ENCODE assay signal across 8 mouse cellular contexts in the genomic region with DNA sequence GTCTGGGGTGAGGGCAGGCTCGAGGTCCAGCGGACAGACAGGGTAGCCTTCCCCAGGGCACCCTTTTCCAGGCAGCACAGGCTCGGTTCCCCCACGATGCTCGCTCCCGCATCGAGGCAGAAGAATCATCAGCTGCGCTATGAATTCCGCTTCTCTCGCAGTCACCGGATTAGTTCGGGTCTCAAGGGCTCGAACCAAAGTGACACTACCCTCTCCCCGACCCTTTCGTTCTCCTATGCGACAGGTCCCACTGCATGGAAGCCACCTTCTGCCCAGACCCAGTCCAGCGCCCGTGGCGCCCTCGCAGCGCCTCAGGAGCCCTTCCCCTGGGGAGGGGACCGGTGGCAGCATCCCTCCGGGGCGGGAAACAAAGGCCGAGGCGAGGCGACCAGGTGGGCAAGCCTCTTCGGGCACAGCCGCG. TPM values are rescaled to one million over a fixed set of nuclear protein-coding genes. Genes with fewer than 3 reads are reported as not detected.
DNase-seq lines count a peak whose midpoint lies in the region; ATAC-seq and TF ChIP-seq lines count a peak whose summit lies in the region.

No protein-coding gene starts in this region.

- DNase-seq in kidney, adult 2 months, result no peak
- no peak for DNase-seq in kidney, postnatal 4 days
- peak; percentile 46 for DNase-seq in MN1 (ENCODE audit: low spot score)
- no peak for DNase-seq in limb, embryonic 11.5 days (ENCODE audit: low spot score)
- DNase-seq in cerebellum, adult 9-11 months, result no peak

- TF ChIP-seq CTCF in kidney, adult 2 months (conservative IDR thresholded peaks at IDR 0.05; ENCODE audit: insufficient read depth, insufficient read length, low read depth, low read length), result no peak
- TF ChIP-seq CTCF in embryonic fibroblast, embryonic 13.5 days (IDR thresholded peaks at IDR 0.05; ENCODE audit: borderline replicate concordance, insufficient read depth, low read length), result no peak

- peak overlapping the region; percentile 67 for H3K9ac ChIP-seq in limb, embryonic 11.5 days (ENCODE audit: low read length)
- H3K9ac ChIP-seq in neural tube, embryonic 15.5 days (replicated peaks), result peak overlapping the region; percentile 71

- H3K4me1 ChIP-seq in kidney, adult 2 months (ENCODE audit: control insufficient read depth, insufficient read depth, low read length), result peaks cover 4% of the 10 kb centered on the region; the same call in 1 of the 2 replicates
- H3K4me1 ChIP-seq in embryonic fibroblast, embryonic 13.5 days (ENCODE audit: control insufficient read depth, insufficient read depth, low read length), result no peaks in the 10 kb centered on the region
- 0 out of 2 replicates have a peak, but pooled peaks cover 2% of the 10 kb centered on the region for H3K4me1 ChIP-seq in limb, embryonic 11.5 days (ENCODE audit: control insufficient read depth, insufficient read depth, low read length)
- peaks cover 32% of the 10 kb centered on the region for H3K4me1 ChIP-seq in neural tube, embryonic 15.5 days

- H3K9me3 ChIP-seq in limb, embryonic 11.5 days (ENCODE audit: control insufficient read depth, low read length), result no peaks in the 10 kb centered on the region
- no peaks in the 10 kb centered on the region for H3K9me3 ChIP-seq in neural tube, embryonic 15.5 days (replicated peaks)

- no peaks in the 10 kb centered on the region for H3K36me3 ChIP-seq in kidney, adult 2 months (ENCODE audit: control insufficient read depth, insufficient read depth, low read length)
- H3K36me3 ChIP-seq in limb, embryonic 11.5 days (ENCODE audit: control insufficient read depth, insufficient read depth, low read length), result no peaks in the 10 kb centered on the region
- H3K36me3 ChIP-seq in neural tube, embryonic 15.5 days, result no peaks in the 10 kb centered on the region

- TF ChIP-seq POLR2A in kidney, adult 2 months (IDR thresholded peaks at IDR 0.05; ENCODE audit: low read depth, low read length), result no peak
- no peak for TF ChIP-seq POLR2A in embryonic fibroblast, embryonic 13.5 days (IDR thresholded peaks at IDR 0.05; ENCODE audit: low read depth, low read length)

- ATAC-seq in limb, embryonic 11.5 days (ENCODE audit: insufficient number of reproducible peaks, low FRiP score, low TSS enrichment, low read depth), result peak; percentile 23; the same call in 1 of the 2 replicates
- ATAC-seq in neural tube, embryonic 15.5 days (ENCODE audit: low FRiP score), result peak; percentile 29
- no peak for ATAC-seq in erythroid progenitor cell, adult 5-6 weeks (replicated peaks; ENCODE audit: low FRiP score, poor library complexity, severe bottlenecking)

- no peaks in the 10 kb centered on the region for H3K27me3 ChIP-seq in kidney, adult 2 months (replicated peaks; ENCODE audit: control insufficient read depth, insufficient read depth, low read length)
- peaks cover 14% of the 10 kb centered on the region; the same call in 1 of the 2 replicates for H3K27me3 ChIP-seq in limb, embryonic 11.5 days (ENCODE audit: control insufficient read depth, insufficient read depth, low read length)
- no peaks in the 10 kb centered on the region for H3K27me3 ChIP-seq in neural tube, embryonic 15.5 days (replicated peaks)

- H3K4me3 ChIP-seq in kidney, adult 2 months (ENCODE audit: insufficient read depth, low read depth, low read length), result peak overlapping the region; percentile 66
- H3K4me3 ChIP-seq in embryonic fibroblast, embryonic 13.5 days (ENCODE audit: insufficient read depth, low read length), result peak overlapping the region; percentile 64
- H3K4me3 ChIP-seq in limb, embryonic 11.5 days (ENCODE audit: low read depth, low read length), result peak overlapping the region; percentile 65
- peak overlapping the region; percentile 57 for H3K4me3 ChIP-seq in neural tube, embryonic 15.5 days (replicated peaks)

- no peak overlapping the region for H3K27ac ChIP-seq in kidney, adult 2 months (ENCODE audit: insufficient read depth, low read depth, low read length)
- no peak overlapping the region for H3K27ac ChIP-seq in embryonic fibroblast, embryonic 13.5 days (ENCODE audit: insufficient read depth, low read length)
- H3K27ac ChIP-seq in limb, embryonic 11.5 days (replicated peaks; ENCODE audit: low read depth, low read length), result no peak overlapping the region
- H3K27ac ChIP-seq in neural tube, embryonic 15.5 days (replicated peaks), result peak overlapping the region; percentile 74

- under 1% methylated on average over 30 of the region's 30 CpGs for WGBS in kidney, adult 2 months
- WGBS in limb, embryonic 11.5 days, result under 1% methylated on average over 29 of the region's 30 CpGs
- 0% methylated on average over 30 of the region's 30 CpGs for WGBS in neural tube, embryonic 15.5 days

- H3K4me2 ChIP-seq in limb, embryonic 11.5 days (ENCODE audit: low read depth, severe bottlenecking), result peak overlapping the region; percentile 92
- peak overlapping the region; percentile 69 for H3K4me2 ChIP-seq in neural tube, embryonic 15.5 days

RNA-seq across cellular contexts. Expression of gene Tmem108, which starts 0.5 kb away (rescaled TPM):
- polyA plus RNA-seq in kidney, adult 2 months (2012; rRNA removed), result 6.9 and 7.1 TPM in 2 replicates
- polyA plus RNA-seq in embryonic fibroblast, embryonic 13.5 days (2011; ENCODE audit: insufficient read length, low read depth, missing spikeins), result 1.0 and 2.6 TPM in 2 replicates
- 11.9 and 12.9 TPM in 2 replicates for polyA plus RNA-seq in limb, embryonic 11.5 days (2014; fragmentation: Nextera tagmentation; extraction: Ambion mirVana)
- polyA plus RNA-seq in neural tube, embryonic 15.5 days (2015; fragmentation: Nextera tagmentation; extraction: Ambion mirVana), result 25.2 and 25.9 TPM in 2 replicates
- 2.9 TPM in 1 of 2 replicates, not detected in the other for total RNA-seq in erythroid progenitor cell, adult 5-6 weeks (2015; ENCODE audit: low replicate concordance)
- 2.4 TPM in 1 of 2 replicates, not detected in the other for total RNA-seq in erythroid progenitor cell, adult 5-6 weeks (2017; ENCODE audit: low replicate concordance)
